Mouse (Mus musculus): ENCODE data around the gene Churc1.
"Not testable (repeated sequence)": the region's sequence is repeated elsewhere in the genome, so short reads cannot be mapped to it uniquely, and the experiment has no call there.

Churc1 gene

DNA sequence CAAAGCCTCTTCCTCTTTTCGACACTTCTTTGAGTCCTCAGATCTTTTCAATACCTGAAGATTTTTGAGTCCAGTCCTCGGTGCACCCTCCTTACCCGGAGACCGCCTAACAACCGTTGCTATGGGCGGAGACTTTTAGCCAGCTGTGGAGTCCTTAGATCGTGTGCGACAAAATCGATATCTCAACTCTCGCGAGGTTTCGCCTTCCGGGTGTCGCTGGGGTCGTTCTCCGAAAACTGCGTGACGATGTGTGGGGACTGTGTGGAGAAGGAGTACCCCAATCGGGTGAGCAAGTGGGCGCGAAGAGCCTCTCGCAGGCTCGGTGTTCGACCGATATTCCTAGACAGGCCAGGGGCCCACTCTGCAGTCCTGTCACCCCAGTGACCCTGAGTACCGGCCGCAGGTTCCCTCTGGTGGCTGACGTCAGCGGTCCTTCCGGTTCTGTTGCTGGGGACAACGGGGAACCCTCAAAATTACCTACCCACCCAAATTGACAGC lies at the start of gene Churc1, which contains the start of gene Fntb:
Churc1 (plus strand) TSS at position 185 of the 498 bp plus-strand sequence.
Fntb (plus strand) TSS at position 236 of the 498 bp plus-strand sequence.
- DNase-seq (ENCODE audit: low spot score), result peak; percentile 91

GRCm38 (mm10) chr12:76718384-76718783 lies 47.0 kb upstream of the Churc1 start:
- DNase-seq (ENCODE audit: low spot score), result no peak

DNA sequence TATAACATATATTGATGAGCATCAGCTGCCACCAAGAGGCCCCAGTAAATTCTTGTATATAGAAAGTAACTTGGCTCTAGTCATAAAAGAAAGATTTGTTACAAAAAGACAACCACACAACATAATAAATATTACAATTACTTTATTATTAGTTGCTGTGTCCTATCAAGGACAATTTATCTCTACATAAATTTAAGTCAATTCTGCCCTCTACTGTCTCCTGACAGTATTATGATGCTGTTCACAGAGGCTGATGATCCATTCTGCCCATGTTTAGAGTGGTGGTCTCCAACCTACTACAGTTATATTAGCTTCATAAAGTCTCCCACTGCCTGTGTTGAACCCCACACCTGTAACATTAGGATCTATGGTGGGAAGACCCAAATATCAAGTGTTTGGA lies 44.8 kb upstream of the Churc1 start:
- DNase-seq (ENCODE audit: low spot score), result no peak

DNA sequence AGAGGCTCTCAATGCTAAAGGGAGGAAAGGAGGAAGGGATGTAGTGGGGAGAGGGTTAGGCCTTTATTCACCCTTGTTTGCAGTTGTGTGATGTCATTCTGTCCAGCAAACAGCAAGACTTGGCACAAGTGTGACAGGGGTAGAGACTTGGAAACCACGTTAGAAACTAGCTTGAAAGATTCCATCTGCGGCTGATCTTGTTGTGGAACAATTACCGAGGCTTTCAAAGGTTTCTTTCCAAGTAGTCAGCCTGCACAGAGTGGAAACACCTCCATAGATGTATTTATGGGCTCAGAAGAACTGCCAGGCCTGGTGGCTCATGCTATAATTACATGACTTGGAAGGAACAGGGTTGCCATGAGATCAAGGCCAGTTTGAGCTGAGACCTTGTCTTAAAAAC lies 43.3 kb upstream of the Churc1 start:
- no peak for DNase-seq (ENCODE audit: low spot score)

- no peak for DNase-seq (ENCODE audit: low spot score)
Observed at GRCm38 (mm10) chr12:76727955-76728354, 37.4 kb upstream of the Churc1 start.

DNA sequence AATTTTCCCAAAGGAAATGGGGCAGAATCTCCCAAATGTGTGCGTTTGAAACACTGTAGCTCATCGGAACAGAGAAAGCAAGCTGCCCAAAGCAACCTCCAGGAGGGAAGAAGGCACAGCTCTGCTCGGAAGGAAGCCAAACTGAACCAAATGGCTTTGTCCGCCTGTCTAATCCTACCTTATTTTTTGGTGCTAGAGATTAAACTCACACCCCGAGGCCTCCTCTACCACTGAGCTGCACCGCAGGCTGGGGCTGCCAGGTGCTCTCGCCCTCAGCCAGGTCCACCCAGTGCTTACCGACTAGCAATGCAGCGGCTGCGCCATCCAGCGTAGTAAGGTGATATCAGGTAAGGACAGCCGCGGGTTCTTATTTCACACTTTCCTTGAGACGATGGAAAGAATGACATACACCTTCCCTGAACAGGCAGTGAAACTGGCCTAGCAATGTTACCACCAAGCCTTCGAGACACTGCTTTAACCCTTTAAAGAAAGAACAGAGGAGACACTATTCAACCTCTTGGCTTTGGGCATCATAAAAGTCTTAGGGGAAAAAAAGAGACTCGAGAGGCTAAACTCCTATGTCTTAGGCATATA lies 14.4 kb upstream of the Churc1 start:
- DNase-seq (ENCODE audit: low spot score), result no peak

GRCm38 (mm10) chr12:76752652-76753318 lies 12.6 kb upstream of the Churc1 start:
- DNase-seq (ENCODE audit: low spot score), result peak; percentile 80

DNA sequence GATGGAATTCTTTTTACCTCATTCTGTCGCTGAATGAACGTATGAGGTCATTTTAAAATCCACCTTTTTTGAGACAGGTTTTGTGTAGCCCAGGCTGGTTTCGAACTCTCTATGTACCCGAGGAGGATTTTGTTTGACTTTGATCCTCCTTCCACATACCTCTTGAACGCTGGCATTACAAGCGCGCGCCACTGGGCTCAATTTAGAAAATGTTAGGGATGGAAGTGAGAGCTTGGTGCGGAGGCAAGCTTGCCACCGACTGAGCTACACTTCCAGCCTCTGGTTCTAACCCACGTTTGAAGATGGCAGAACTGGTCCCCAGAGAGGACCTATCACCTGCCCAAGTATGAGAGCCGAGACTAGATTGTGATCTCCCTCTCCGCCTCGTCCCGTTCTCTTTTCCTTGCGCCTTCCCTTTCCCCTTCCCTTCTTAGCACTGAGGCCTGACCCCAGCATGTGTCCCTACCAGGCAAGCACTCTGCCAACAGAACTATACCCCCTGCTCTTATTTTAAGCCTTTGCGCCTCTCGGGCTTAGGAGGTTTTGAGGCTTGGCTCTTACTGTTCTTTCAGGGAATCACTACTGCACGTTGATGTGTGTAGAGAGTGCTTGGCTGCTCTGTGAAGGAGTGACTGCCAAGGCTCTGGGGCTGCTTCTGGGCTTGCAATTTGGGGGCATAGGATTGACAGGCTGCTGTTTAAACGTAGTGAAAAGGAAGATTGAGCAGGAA lies 728 bp downstream of the Churc1 start:
- DNase-seq (ENCODE audit: low spot score), result peak; percentile 36

DNA sequence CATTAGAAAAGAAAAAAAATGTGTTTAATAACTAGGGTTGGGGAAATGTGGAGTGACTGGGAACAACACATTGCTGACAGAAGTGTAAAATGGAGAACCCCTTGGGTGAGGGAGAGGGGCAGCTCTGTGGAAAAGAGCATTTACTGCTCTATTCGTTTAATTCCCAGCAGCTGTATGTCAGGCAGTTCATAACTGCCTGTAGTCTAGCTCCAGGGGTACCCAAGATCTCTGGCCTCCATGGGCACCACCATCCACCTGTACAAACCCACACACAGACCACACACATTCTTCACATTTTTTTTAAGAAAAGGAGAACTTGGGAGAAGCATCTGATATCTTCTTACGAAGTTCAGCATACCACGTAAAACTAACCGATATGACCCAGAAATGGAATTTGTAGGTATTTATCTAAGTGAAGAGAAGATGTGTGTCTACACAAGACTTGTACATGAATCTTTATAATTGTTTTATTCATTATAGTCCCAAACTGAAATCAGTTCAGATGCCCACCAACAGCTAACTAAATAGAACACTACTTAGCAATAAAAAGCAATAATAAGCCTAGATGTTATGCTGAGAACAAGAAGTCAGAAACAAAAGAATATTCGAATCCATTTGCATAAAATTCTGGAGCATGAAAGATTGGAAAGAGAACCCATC lies 5.6 kb downstream of the Churc1 start:
- no peak for DNase-seq (ENCODE audit: low spot score)

- DNase-seq (ENCODE audit: low spot score), result no peak
Observed at GRCm38 (mm10) chr12:76771540-76771939, 6.2 kb downstream of the Churc1 start.

DNA sequence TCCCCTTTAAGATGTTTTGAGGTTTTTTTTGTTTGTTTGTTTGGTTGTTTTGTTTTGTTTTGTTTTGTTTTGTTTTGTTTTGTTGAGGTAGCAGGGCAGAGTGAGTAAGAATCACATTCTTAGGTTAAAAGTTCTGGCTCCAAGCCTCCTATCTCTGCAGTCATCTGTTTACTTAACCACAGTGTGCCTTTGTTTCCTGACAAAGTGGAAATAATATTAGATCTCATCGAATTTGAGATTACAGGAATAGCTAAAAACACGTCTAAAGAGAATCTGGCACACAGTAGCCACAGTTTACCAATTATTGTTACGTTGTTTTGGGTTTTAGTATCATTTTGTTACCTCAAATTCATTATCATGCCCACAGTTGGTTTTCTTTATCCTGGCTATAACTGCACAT lies 9.3 kb downstream of the Churc1 start:
- no peak for DNase-seq (ENCODE audit: low spot score)

DNA sequence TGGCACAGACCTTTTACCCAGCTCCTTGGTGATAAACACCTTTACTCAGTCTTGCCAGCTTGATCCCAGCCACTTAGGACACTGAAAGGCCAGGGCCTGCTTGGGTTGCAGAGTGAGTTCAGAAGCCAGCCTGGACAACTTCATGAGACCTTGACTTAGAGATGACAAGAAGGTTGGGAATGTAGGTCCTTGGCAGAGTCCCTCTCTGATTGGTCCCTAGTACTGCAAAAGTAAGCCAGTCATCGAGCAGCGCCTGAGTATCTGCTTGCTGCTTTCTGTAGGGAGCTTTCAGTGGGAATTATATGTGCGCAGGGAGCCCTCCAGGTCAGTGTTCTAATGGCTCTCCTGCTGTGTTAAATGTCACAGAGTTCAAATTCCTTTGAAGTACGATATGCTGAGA lies 9.8 kb downstream of the Churc1 start:
- no peak for DNase-seq (ENCODE audit: low spot score)

DNA sequence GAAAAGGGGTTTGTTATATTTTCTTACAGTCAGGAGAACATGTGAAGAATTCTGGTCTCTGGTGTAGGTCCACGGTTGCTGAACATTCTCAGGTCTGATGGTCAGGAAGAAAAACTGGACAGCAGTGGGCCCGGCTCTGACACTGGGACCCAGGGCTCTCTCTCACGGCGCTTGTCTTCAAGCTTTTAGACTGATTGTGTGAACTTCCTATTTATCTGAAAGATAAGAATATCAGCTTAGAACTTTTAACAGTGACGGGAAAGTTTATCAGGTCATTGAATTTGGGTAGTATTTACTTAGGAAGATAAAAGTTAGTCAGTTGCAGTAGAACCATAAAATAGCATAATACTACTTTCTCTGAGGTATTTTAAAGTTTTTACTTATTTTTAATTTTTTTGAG lies 11.6 kb downstream of the Churc1 start:
- DNase-seq (ENCODE audit: low spot score), result no peak

GRCm38 (mm10) chr12:76777845-76778244 lies 12.5 kb downstream of the Churc1 start:
- DNase-seq (ENCODE audit: low spot score), result no peak

- no peak for DNase-seq (ENCODE audit: low spot score)
Observed at GRCm38 (mm10) chr12:76778305-76779083, 13.2 kb downstream of the Churc1 start.

GRCm38 (mm10) chr12:76779951-76780350 lies 14.6 kb downstream of the Churc1 start:
- no peak for DNase-seq (ENCODE audit: low spot score)

- no peak for DNase-seq (ENCODE audit: low spot score)
Observed at GRCm38 (mm10) chr12:76780639-76781468, 15.5 kb downstream of the Churc1 start.

DNA sequence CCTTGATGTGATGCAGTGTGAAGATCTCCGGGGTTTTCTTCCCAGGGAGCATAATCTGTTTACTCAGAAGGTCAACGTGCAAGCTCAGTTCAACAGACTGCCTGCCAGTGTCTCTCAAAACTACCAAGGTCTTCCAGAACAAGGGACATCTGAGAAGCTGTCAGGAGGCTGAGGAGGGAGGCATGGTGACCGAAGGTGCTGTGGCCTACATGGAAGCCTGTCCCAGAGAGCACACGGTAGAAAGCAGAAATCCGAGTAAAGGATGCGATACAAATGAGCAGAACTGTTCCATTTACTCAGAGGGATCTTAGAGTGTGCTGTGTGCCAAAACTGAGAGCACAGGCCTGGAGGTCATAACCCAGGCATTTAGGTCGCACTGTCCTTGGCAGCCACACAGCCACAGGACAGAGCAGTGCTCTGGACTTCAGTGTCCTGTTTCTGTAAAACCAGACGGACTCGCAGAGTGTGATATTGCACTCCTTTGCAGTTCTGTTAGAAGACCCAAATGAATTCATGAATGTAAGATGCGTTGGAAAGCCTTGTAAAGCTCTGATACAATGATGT lies 18.8 kb downstream of the Churc1 start:
- DNase-seq (ENCODE audit: low spot score), result no peak

GRCm38 (mm10) chr12:76790446-76791084 lies 25.2 kb downstream of the Churc1 start:
- no peak for DNase-seq (ENCODE audit: low spot score)

GRCm38 (mm10) chr12:76792540-76792939 lies 27.2 kb downstream of the Churc1 start:
- DNase-seq (ENCODE audit: low spot score), result not testable (repeated sequence)
